Mouse (Mus musculus): Measurements from ENCODE around the gene Sp2. TPM values are rescaled to one million over a fixed set of nuclear protein-coding genes. Genes with fewer than 3 reads are reported as not detected.

Gene Sp2
- total and polyA plus RNA-seq, 3 experiments: 1.1 to 21.0 (median 2.8) TPM

DNA sequence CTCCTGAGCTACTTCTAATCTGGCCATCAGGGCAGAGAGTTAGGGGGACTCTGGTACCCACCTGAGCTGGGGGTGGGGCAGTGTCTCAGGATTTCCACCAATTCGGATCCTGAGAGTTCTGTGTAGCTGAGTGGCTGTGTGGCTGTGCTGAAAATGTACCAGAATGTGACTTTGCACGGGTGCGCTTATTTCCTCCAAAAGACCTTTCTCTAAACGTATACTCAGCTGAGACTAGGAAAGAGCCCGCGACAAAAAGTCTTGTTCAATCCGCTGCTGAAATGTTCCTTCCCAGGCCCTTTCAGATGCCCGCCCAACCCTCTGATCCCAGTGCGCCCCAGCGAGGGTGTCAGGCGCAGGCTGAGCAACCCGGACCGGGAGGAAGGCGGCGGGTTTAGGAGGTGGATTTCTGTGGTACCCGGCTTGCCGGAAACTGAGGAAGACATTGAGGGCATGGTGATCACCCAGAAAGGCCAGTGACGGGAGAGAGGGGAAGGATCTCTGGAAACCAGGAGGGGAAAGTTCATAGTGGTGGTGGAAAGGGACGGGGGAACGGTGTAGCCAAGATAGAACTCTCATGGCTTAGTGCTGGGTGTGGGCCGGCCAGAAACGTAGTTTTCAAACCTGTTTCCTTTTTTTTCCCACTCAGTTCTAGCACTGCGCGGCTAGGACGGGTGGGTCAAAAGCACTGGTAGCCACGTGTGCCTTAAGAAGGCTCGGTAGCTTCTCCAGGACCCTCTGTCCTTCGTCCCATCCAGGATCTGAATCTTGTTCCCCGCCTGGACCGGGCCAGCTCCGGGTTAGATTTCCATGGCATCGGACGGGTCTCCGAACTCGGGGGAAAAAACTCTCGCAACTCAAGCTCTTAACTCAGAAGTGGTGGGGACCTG lies 35.2 kb upstream of the Sp2 start:
- no peak for DNase-seq (ENCODE audit: extremely low read depth)
- Histone ChIP-seq H3K9me3 (replicated peaks; ENCODE audit: low read length) (no peaks in the 10 kb centered on the region), H3K4me1 (ENCODE audit: control insufficient read depth in 1 of 2, insufficient read depth in 2 of 2) (peaks cover 3 to 48% of the 10 kb centered on the region in 2 experiments; a peak in 3 of 4 replicates), H3K27ac (ENCODE audit: insufficient read depth, low read depth) (no peak overlapping the region), H3K36me3 (replicated peaks in 1 of 2; ENCODE audit: control insufficient read depth in 1 of 2, insufficient read depth in 1 of 2, low read length in 1 of 2) (peaks cover 3 to 12% of the 10 kb centered on the region in 2 experiments), H3K27me3 (replicated peaks) (peaks cover 33% of the 10 kb centered on the region), H3K9ac (ENCODE audit: insufficient read depth, low read depth) (peak overlapping the region; percentile 65), H3K4me3 (replicated peaks in 1 of 3; ENCODE audit: low read depth in 2 of 3, low read length in 2 of 3, poor library complexity in 1 of 3) (peak overlapping the region; percentile 56 to 99 (median 71)), H3K4me2 (ENCODE audit: insufficient read depth, low read depth, poor library complexity, severe bottlenecking) (peak overlapping the region; percentile 50), H3K79me2 (replicated peaks; ENCODE audit: control insufficient read depth, extremely low read depth, insufficient read depth, poor library complexity, severe bottlenecking) (peaks cover 33% of the 10 kb centered on the region)
- dilution Hi-C loops (cut with MboI; ENCODE audit: extremely low pct_ligation_motif_present, extremely low pct_unique_long_range_greater_than_20kb, low sequenced_read_pairs) (no loop called here), in situ Hi-C loops (cut with MboI; ENCODE audit: low pct_ligation_motif_present, low pct_unique_long_range_greater_than_20kb, low sequenced_read_pairs) (no loop called here)
- TF ChIP-seq USF2 (conservative IDR thresholded peaks at IDR 0.05; ENCODE audit: low read depth, low read length) (no peak), ETS1 (conservative IDR thresholded peaks at IDR 0.05; ENCODE audit: low read depth, low read length) (no peak), E2F4 (IDR thresholded peaks at IDR 0.05; ENCODE audit: insufficient replicate concordance, low read depth, low read length) (no peak), KAT2A (IDR thresholded peaks at IDR 0.05; ENCODE audit: insufficient replicate concordance, low read length) (no peak), SMC3 (IDR thresholded peaks at IDR 0.05; ENCODE audit: low read depth, low read length) (no peak), MAFK (IDR thresholded peaks at IDR 0.05; ENCODE audit: insufficient replicate concordance, low read length) (no peak), SIN3A (IDR thresholded peaks at IDR 0.05; ENCODE audit: low read length) (no peak), MAZ (IDR thresholded peaks at IDR 0.05; ENCODE audit: low read depth, low read length) (no peak), UBTF (IDR thresholded peaks at IDR 0.05; ENCODE audit: low read depth, low read length) (no peak), CTCF (conservative IDR thresholded peaks at IDR 0.05 in 1 of 2, IDR thresholded peaks at IDR 0.05 in 1 of 2; ENCODE audit: low read depth in 2 of 2, low read length in 2 of 2) (no peak), NELFE (IDR thresholded peaks at IDR 0.05; ENCODE audit: low read depth, low read length) (no peak), BHLHE40 (IDR thresholded peaks at IDR 0.05; ENCODE audit: low read depth, low read length) (no peak), POLR2A (IDR thresholded peaks at IDR 0.05; ENCODE audit: low read depth, low read length) (no peak), USF1 (IDR thresholded peaks at IDR 0.05; ENCODE audit: low read depth, low read length) (no peak), JUN (IDR thresholded peaks at IDR 0.05; ENCODE audit: insufficient read depth, low read depth, low read length) (no peak), PAX5 (IDR thresholded peaks at IDR 0.05; ENCODE audit: low read length) (no peak)

DNA sequence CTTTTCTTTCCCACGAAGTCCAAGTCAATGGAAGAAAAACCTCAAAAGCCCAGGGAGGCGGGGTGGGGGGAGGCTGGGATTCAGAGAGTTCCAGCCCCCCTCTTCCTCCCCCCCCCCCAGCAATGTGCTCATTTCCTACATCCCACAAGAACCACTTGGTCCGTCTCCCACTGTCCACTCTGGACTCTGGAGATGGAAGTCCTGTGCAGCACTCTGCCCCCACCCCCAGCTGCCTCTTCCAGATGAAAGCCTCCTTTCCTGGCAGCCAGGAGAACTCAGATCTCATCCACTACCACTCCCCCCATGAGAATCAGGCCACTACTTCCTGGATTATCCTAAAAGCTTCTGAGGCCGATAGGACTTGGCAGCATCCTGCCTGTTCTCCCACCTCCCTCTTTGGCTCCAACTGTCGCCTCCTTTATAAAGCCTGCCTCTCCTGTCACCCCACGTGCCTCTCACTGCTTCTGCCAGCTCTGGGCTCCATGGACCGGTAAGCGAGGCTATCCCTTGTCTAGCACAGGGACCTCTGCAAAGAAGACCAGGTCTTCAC lies 30.4 kb upstream of the Sp2 start, which contains the start of gene Sp6:
Gene Sp6, plus strand, starts transcription at position 274 of the 550 bp plus-strand sequence.
- Histone ChIP-seq H3K4me2 (ENCODE audit: insufficient read depth, low read depth, poor library complexity, severe bottlenecking) (no peak within 1 kb of the TSS), H3K4me1 (ENCODE audit: control insufficient read depth in 1 of 2, insufficient read depth in 2 of 2) (peaks cover 32 to 68% of the 10 kb centered on the region in 2 experiments), H3K4me3 (replicated peaks in 1 of 3; ENCODE audit: low read depth in 2 of 3, low read length in 2 of 3, poor library complexity in 1 of 3) (no peak within 1 kb of the TSS), H3K79me2 (replicated peaks; ENCODE audit: control insufficient read depth, extremely low read depth, insufficient read depth, poor library complexity, severe bottlenecking) (no peaks in the 10 kb centered on the region), H3K9ac (ENCODE audit: insufficient read depth, low read depth) (no peak within 1 kb of the TSS), H3K9me3 (replicated peaks; ENCODE audit: low read length) (no peaks in the 10 kb centered on the region), H3K27me3 (replicated peaks) (peaks cover 19% of the 10 kb centered on the region), H3K27ac (ENCODE audit: insufficient read depth, low read depth) (no peak within 1 kb of the TSS), H3K36me3 (replicated peaks in 1 of 2; ENCODE audit: control insufficient read depth in 1 of 2, insufficient read depth in 1 of 2, low read length in 1 of 2) (no peaks in the 10 kb centered on the region)
- TF ChIP-seq UBTF (IDR thresholded peaks at IDR 0.05; ENCODE audit: low read depth, low read length) (no peak), CHD1 (IDR thresholded peaks at IDR 0.05; ENCODE audit: low read depth, low read length) (no peak), SIN3A (IDR thresholded peaks at IDR 0.05; ENCODE audit: low read length) (no peak), MAZ (IDR thresholded peaks at IDR 0.05; ENCODE audit: low read depth, low read length) (no peak), GABPA (IDR thresholded peaks at IDR 0.05; ENCODE audit: insufficient replicate concordance, low read depth, low read length) (no peak), ETS1 (conservative IDR thresholded peaks at IDR 0.05; ENCODE audit: low read depth, low read length) (no peak), KAT2A (IDR thresholded peaks at IDR 0.05; ENCODE audit: insufficient replicate concordance, low read length) (no peak), JUND (conservative IDR thresholded peaks at IDR 0.05; ENCODE audit: low read depth, low read length) (no peak), JUN (IDR thresholded peaks at IDR 0.05; ENCODE audit: insufficient read depth, low read depth, low read length) (no peak), IRF4 (IDR thresholded peaks at IDR 0.05; ENCODE audit: low read depth, low read length) (no peak), CTCF (conservative IDR thresholded peaks at IDR 0.05 in 1 of 2, IDR thresholded peaks at IDR 0.05 in 1 of 2; ENCODE audit: low read depth in 2 of 2, low read length in 2 of 2) (no peak), CHD2 (IDR thresholded peaks at IDR 0.05; ENCODE audit: low read length) (no peak), MAFK (IDR thresholded peaks at IDR 0.05; ENCODE audit: insufficient replicate concordance, low read length) (no peak)
- in situ Hi-C loops (cut with MboI; ENCODE audit: low pct_ligation_motif_present, low pct_unique_long_range_greater_than_20kb, low sequenced_read_pairs) (no loop called here), dilution Hi-C loops (cut with MboI; ENCODE audit: extremely low pct_ligation_motif_present, extremely low pct_unique_long_range_greater_than_20kb, low sequenced_read_pairs) (no loop called here)
- no peak for DNase-seq (ENCODE audit: extremely low read depth)

Data from CH12.LX (cell line).